In genomic region chr19:5662981-5663913, GRCm38 (mm10) we compare ENCODE assay signal across 1 mouse cellular context.
TF ChIP-seq lines count a peak whose summit lies in the region.

Gene Sipa1, minus strand, starts transcription at chr19:5663707.

TF ChIP-seq in CH12.LX, 34 proteins besides CTCF, POLR2A, EP300 and RAD21 (continued from another document):
- TF ChIP-seq MAFK (IDR thresholded peaks at IDR 0.05; ENCODE audit: insufficient replicate concordance, low read length) (no peak), UBTF (IDR thresholded peaks at IDR 0.05; ENCODE audit: low read depth, low read length) (no peak), MAX (IDR thresholded peaks at IDR 0.05; ENCODE audit: low read length) (no peak), POLR2AphosphoS2 (IDR thresholded peaks at IDR 0.05; ENCODE audit: low read depth, low read length) (peak; percentile 86), TBP (conservative IDR thresholded peaks at IDR 0.05; ENCODE audit: low read depth, low read length) (no peak), MYC (IDR thresholded peaks at IDR 0.05; ENCODE audit: low read depth, low read length) (no peak), E2F4 (IDR thresholded peaks at IDR 0.05; ENCODE audit: insufficient replicate concordance, low read depth, low read length) (peak; percentile 56; the same call in 1 of the 2 replicates), SIN3A (IDR thresholded peaks at IDR 0.05; ENCODE audit: low read length) (no peak), MXI1 (IDR thresholded peaks at IDR 0.05; ENCODE audit: low read depth, low read length) (no peak; the same call in 1 of the 2 replicates)
